Mouse (Mus musculus): ENCODE measurements around the gene Prkcsh. TPM values are rescaled to one million over a fixed set of nuclear protein-coding genes. Genes with fewer than 3 reads are reported as not detected.

Prkcsh gene
- polyA plus RNA-seq, 1 experiment from 2014 or later = 86.6 TPM

GRCm38 (mm10) chr9:21960558-21961208 lies 41.9 kb upstream of the Prkcsh start:
- Histone ChIP-seq H3K4me2 (ENCODE audit: low read depth, low read length) (no peak overlapping the region), H3K36me3 (ENCODE audit: control insufficient read depth, insufficient read depth, low read length) (no peaks in the 10 kb centered on the region), H3K27me3 (replicated peaks; ENCODE audit: control insufficient read depth, insufficient read depth, low read length) (peaks cover 48% of the 10 kb centered on the region), H3K9me3 (ENCODE audit: control insufficient read depth, low read length) (no peaks in the 10 kb centered on the region), H3K4me1 (ENCODE audit: control insufficient read depth, insufficient read depth, low read length) (peaks cover 13% of the 10 kb centered on the region), H3K9ac (ENCODE audit: low read depth, low read length) (no peak overlapping the region), H3K27ac (replicated peaks; ENCODE audit: low read depth, low read length) (no peak overlapping the region), H3K4me3 (ENCODE audit: low read depth, low read length) (no peak overlapping the region)
- WGBS = 10% methylated on average over 26 of the region's 26 CpGs
- ATAC-seq (ENCODE audit: low read depth) (no peak), DNase-seq (ENCODE audit: low spot score) (no peak)

- Histone ChIP-seq H3K36me3 (ENCODE audit: control insufficient read depth, insufficient read depth, low read length) (no peaks in the 10 kb centered on the region), H3K9ac (ENCODE audit: low read depth, low read length) (peak overlapping the region; percentile 14; the same call in 1 of the 2 replicates), H3K4me1 (ENCODE audit: control insufficient read depth, insufficient read depth, low read length) (peaks cover 10% of the 10 kb centered on the region), H3K27ac (replicated peaks; ENCODE audit: low read depth, low read length) (no peak overlapping the region), H3K27me3 (replicated peaks; ENCODE audit: control insufficient read depth, insufficient read depth, low read length) (peaks cover 48% of the 10 kb centered on the region), H3K4me3 (ENCODE audit: low read depth, low read length) (peak overlapping the region; percentile 51), H3K9me3 (ENCODE audit: control insufficient read depth, low read length) (no peaks in the 10 kb centered on the region), H3K4me2 (ENCODE audit: low read depth, low read length) (peak overlapping the region; percentile 91)
- 2% methylated on average over 28 of the region's 35 CpGs for WGBS
- DNase-seq (ENCODE audit: low spot score) = no peak
- no peak for ATAC-seq (ENCODE audit: low read depth)
Measured at GRCm38 (mm10) chr9:21961366-21961980, 41.1 kb upstream of the Prkcsh start.

GRCm38 (mm10) chr9:21962010-21962409 lies 40.6 kb upstream of the Prkcsh start:
- Histone ChIP-seq H3K4me2 (ENCODE audit: low read depth, low read length) (peak overlapping the region; percentile 91), H3K4me3 (ENCODE audit: low read depth, low read length) (peak overlapping the region; percentile 51), H3K9ac (ENCODE audit: low read depth, low read length) (peak overlapping the region; percentile 55), H3K4me1 (ENCODE audit: control insufficient read depth, insufficient read depth, low read length) (peaks cover 8% of the 10 kb centered on the region), H3K27me3 (replicated peaks; ENCODE audit: control insufficient read depth, insufficient read depth, low read length) (peaks cover 48% of the 10 kb centered on the region), H3K36me3 (ENCODE audit: control insufficient read depth, insufficient read depth, low read length) (no peaks in the 10 kb centered on the region), H3K27ac (replicated peaks; ENCODE audit: low read depth, low read length) (no peak overlapping the region), H3K9me3 (ENCODE audit: control insufficient read depth, low read length) (no peaks in the 10 kb centered on the region)
- 2% methylated on average over 13 of the region's 15 CpGs for WGBS
- ATAC-seq (ENCODE audit: low read depth) (no peak), DNase-seq (ENCODE audit: low spot score) (no peak)

DNA sequence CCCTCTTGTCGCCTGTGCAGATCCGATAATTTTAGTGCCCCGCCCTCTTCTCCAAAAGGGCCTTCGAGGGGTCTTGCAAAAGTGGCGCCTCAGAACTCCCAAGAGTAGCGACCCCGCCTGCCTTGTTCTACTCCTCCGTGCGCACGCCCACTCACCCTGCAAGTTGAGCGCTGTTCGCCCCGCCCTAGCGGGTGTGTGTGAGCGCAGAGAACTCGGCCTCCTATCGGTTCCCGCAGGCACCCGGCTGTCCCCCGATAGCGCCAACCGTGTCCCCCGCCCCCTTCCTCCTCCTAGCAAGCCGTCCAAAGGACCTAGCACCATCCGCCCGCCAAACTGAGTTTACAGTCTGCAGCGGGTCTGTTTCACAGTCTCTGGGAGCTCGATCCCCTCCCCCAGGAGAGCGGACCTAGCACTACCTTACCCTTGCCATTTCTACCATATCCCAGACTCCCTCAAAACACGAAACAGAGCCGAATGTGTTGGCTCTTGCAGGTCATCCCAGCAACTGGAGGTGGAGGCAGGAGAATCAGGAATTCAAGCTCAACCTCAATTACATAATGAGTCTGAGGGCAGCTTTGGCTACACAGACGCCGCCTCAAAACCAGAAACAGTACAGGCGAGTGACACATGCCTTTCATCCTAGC lies 40.1 kb upstream of the Prkcsh start:
- Histone ChIP-seq H3K4me3 (ENCODE audit: low read depth, low read length) (peak overlapping the region; percentile 51), H3K4me1 (ENCODE audit: control insufficient read depth, insufficient read depth, low read length) (peaks cover 8% of the 10 kb centered on the region), H3K9me3 (ENCODE audit: control insufficient read depth, low read length) (no peaks in the 10 kb centered on the region), H3K27me3 (replicated peaks; ENCODE audit: control insufficient read depth, insufficient read depth, low read length) (peaks cover 48% of the 10 kb centered on the region), H3K27ac (replicated peaks; ENCODE audit: low read depth, low read length) (no peak overlapping the region), H3K36me3 (ENCODE audit: control insufficient read depth, insufficient read depth, low read length) (no peaks in the 10 kb centered on the region), H3K4me2 (ENCODE audit: low read depth, low read length) (peak overlapping the region; percentile 91), H3K9ac (ENCODE audit: low read depth, low read length) (peak overlapping the region; percentile 55)
- 2% methylated on average over 27 of the region's 34 CpGs for whole genome bisulfite sequencing
- DNase-seq (ENCODE audit: low spot score) = peak; percentile 88
- peak; percentile 86 for ATAC-seq (ENCODE audit: low read depth)

DNA sequence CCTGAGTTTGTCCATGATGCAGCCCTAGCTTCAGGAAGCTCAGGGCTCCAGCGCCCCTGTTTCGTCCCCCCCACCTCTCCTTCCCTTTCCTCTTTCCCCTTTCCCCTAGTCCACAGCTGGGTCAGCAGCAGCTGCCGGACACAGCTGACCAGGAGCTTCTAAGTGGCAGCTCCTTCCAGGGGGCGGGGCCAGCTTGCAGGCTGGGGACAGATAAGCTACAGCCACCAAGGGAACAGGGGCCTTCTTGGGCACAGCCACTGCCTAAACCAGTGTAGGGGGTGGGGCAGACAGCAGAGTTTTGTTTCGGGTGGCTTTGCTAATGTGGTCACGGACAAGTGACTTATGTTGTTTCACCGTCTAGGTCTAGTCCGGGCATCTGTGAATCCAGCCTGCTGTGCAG lies 39.2 kb upstream of the Prkcsh start, which contains the start of gene Epor:
Epor (minus strand) TSS at position 90 of the 400 bp plus-strand sequence.
- ATAC-seq (ENCODE audit: low read depth) = 0 out of 2 replicates have a peak, but pooled peaks have one; percentile 19
- H3K27ac ChIP-seq (replicated peaks; ENCODE audit: low read depth, low read length) = no peak within 1 kb of the TSS

GRCm38 (mm10) chr9:21968883-21969282 lies 33.7 kb upstream of the Prkcsh start:
- DNase-seq (ENCODE audit: low spot score) (no peak), ATAC-seq (ENCODE audit: low read depth) (no peak)
- H3K27ac ChIP-seq (replicated peaks; ENCODE audit: low read depth, low read length) = no peak overlapping the region
- H3K9me3 ChIP-seq (ENCODE audit: control insufficient read depth, low read length) = no peaks in the 10 kb centered on the region
- no peak overlapping the region for H3K9ac ChIP-seq (ENCODE audit: low read depth, low read length)
- 0 out of 2 replicates have a peak, but pooled peaks cover 2% of the 10 kb centered on the region for H3K27me3 ChIP-seq (replicated peaks; ENCODE audit: control insufficient read depth, insufficient read depth, low read length)
- WGBS = 58% methylated on average over 6 of the region's 6 CpGs
- no peak overlapping the region for H3K4me2 ChIP-seq (ENCODE audit: low read depth, low read length)
- no peaks in the 10 kb centered on the region for H3K36me3 ChIP-seq (ENCODE audit: control insufficient read depth, insufficient read depth, low read length)
- no peaks in the 10 kb centered on the region for H3K4me1 ChIP-seq (ENCODE audit: control insufficient read depth, insufficient read depth, low read length)
- H3K4me3 ChIP-seq (ENCODE audit: low read depth, low read length) = no peak overlapping the region

More for the DNA sequence above, 39.2 kb upstream of the Prkcsh start, which contains the start of gene Epor:
- WGBS = 18% methylated on average over 5 of the region's 8 CpGs
- H3K4me3 ChIP-seq (ENCODE audit: low read depth, low read length) = peak within 1 kb of the TSS; percentile 51
- H3K9ac ChIP-seq (ENCODE audit: low read depth, low read length) = peak within 1 kb of the TSS; percentile 55
- no peaks in the 10 kb centered on the region for H3K9me3 ChIP-seq (ENCODE audit: control insufficient read depth, low read length)
- H3K36me3 ChIP-seq (ENCODE audit: control insufficient read depth, insufficient read depth, low read length) = no peaks in the 10 kb centered on the region
- peak; percentile 56 for DNase-seq (ENCODE audit: low spot score)
- peaks cover 48% of the 10 kb centered on the region for H3K27me3 ChIP-seq (replicated peaks; ENCODE audit: control insufficient read depth, insufficient read depth, low read length)
- H3K4me2 ChIP-seq (ENCODE audit: low read depth, low read length) = peak within 1 kb of the TSS; percentile 91
- peaks cover 8% of the 10 kb centered on the region for H3K4me1 ChIP-seq (ENCODE audit: control insufficient read depth, insufficient read depth, low read length)

GRCm38 (mm10) chr9:21969304-21969703 lies 33.3 kb upstream of the Prkcsh start:
- H3K4me1 ChIP-seq (ENCODE audit: control insufficient read depth, insufficient read depth, low read length) = no peaks in the 10 kb centered on the region
- H3K9me3 ChIP-seq (ENCODE audit: control insufficient read depth, low read length) = no peaks in the 10 kb centered on the region
- 89% methylated on average over 4 of the region's 4 CpGs for WGBS
- no peak overlapping the region for H3K4me3 ChIP-seq (ENCODE audit: low read depth, low read length)
- no peak overlapping the region for H3K27ac ChIP-seq (replicated peaks; ENCODE audit: low read depth, low read length)
- H3K9ac ChIP-seq (ENCODE audit: low read depth, low read length) = no peak overlapping the region
- DNase-seq (ENCODE audit: low spot score) (no peak), ATAC-seq (ENCODE audit: low read depth) (no peak)
- H3K27me3 ChIP-seq (replicated peaks; ENCODE audit: control insufficient read depth, insufficient read depth, low read length) = no peaks in the 10 kb centered on the region
- no peak overlapping the region for H3K4me2 ChIP-seq (ENCODE audit: low read depth, low read length)
- H3K36me3 ChIP-seq (ENCODE audit: control insufficient read depth, insufficient read depth, low read length) = no peaks in the 10 kb centered on the region

- no peak overlapping the region for H3K9ac ChIP-seq (ENCODE audit: low read depth, low read length)
- 72% methylated on average over 10 of the region's 10 CpGs for WGBS
- no peak overlapping the region for H3K4me3 ChIP-seq (ENCODE audit: low read depth, low read length)
- no peaks in the 10 kb centered on the region for H3K4me1 ChIP-seq (ENCODE audit: control insufficient read depth, insufficient read depth, low read length)
- no peaks in the 10 kb centered on the region for H3K36me3 ChIP-seq (ENCODE audit: control insufficient read depth, insufficient read depth, low read length)
- H3K9me3 ChIP-seq (ENCODE audit: control insufficient read depth, low read length) = no peaks in the 10 kb centered on the region
- H3K27ac ChIP-seq (replicated peaks; ENCODE audit: low read depth, low read length) = no peak overlapping the region
- no peak for ATAC-seq (ENCODE audit: low read depth)
- DNase-seq (ENCODE audit: low spot score) = no peak
- H3K4me2 ChIP-seq (ENCODE audit: low read depth, low read length) = no peak overlapping the region
- no peaks in the 10 kb centered on the region for H3K27me3 ChIP-seq (replicated peaks; ENCODE audit: control insufficient read depth, insufficient read depth, low read length)
Measured at GRCm38 (mm10) chr9:21976626-21977175, 25.9 kb upstream of the Prkcsh start.

Data from embryonic facial prominence, embryonic 14.5 days (tissue).